Mouse (Mus musculus) gastrocnemius, postnatal 25 days (tissue): ENCODE data around the gene Scyl1. TPM values are rescaled to one million over a fixed set of nuclear protein-coding genes. Genes with fewer than 3 reads are reported as not detected.

Source experiments
- DNase-seq: peaks from one replicate; pipeline ENCODE4 v3.0.0; 2022
- total RNA-seq, 2 experiments: library from RNA; stranded (reverse); gene quantifications; 1 replicate in 1 of 2; 2 replicates in 1 of 2; pipeline ENCODE4 v1.2.3; 2021

Gene Scyl1
- total RNA-seq, 2 experiments from 2014 or later: 62.2 to 62.8 TPM

GRCm38 (mm10) chr19:5787920-5788319 lies 16.7 kb upstream of the Scyl1 start:
- no peak for DNase-seq

- peak; percentile 88 for DNase-seq
These were observed 16.0 kb upstream of the Scyl1 start for GRCm38 (mm10) chr19:5787128-5787635.

- peak; percentile 84 for DNase-seq
These were observed 15.4 kb upstream of the Scyl1 start for GRCm38 (mm10) chr19:5786441-5787114.

- DNase-seq: no peak
These were observed 13.8 kb upstream of the Scyl1 start for GRCm38 (mm10) chr19:5784958-5785577.

- no peak for DNase-seq
These were observed 10.9 kb upstream of the Scyl1 start for GRCm38 (mm10) chr19:5782121-5782520.

- no peak for DNase-seq
These were observed 10.3 kb upstream of the Scyl1 start for GRCm38 (mm10) chr19:5781532-5781931.

- no peak for DNase-seq
These were observed 9.0 kb upstream of the Scyl1 start for GRCm38 (mm10) chr19:5780203-5780602.

GRCm38 (mm10) chr19:5778312-5778711 lies 7.1 kb upstream of the Scyl1 start:
- DNase-seq: no peak

GRCm38 (mm10) chr19:5777387-5778032 lies 6.3 kb upstream of the Scyl1 start:
- DNase-seq: no peak

- no peak for DNase-seq
These were observed 908 bp downstream of the Scyl1 start for GRCm38 (mm10) chr19:5770311-5770710.

- no peak for DNase-seq
These were observed 3.9 kb downstream of the Scyl1 start for GRCm38 (mm10) chr19:5767271-5767670.

GRCm38 (mm10) chr19:5763163-5763562 lies 8.1 kb downstream of the Scyl1 start:
- DNase-seq: no peak

- DNase-seq: no peak
These were observed 12.3 kb downstream of the Scyl1 start for GRCm38 (mm10) chr19:5758878-5759403.

GRCm38 (mm10) chr19:5756991-5757636 lies 14.1 kb downstream of the Scyl1 start:
- DNase-seq: no peak

GRCm38 (mm10) chr19:5756321-5756985 lies 14.8 kb downstream of the Scyl1 start:
- DNase-seq: no peak

- no peak for DNase-seq
These were observed 19.5 kb downstream of the Scyl1 start for GRCm38 (mm10) chr19:5751742-5752141.

GRCm38 (mm10) chr19:5750951-5751350 lies 20.3 kb downstream of the Scyl1 start:
- no peak for DNase-seq

GRCm38 (mm10) chr19:5749476-5749875 lies 21.7 kb downstream of the Scyl1 start:
- no peak for DNase-seq

- no peak for DNase-seq
These were observed 24.3 kb downstream of the Scyl1 start for GRCm38 (mm10) chr19:5746907-5747363.

GRCm38 (mm10) chr19:5745756-5746710 lies 25.2 kb downstream of the Scyl1 start:
- DNase-seq: no peak

- DNase-seq: no peak
These were observed 27.6 kb downstream of the Scyl1 start for GRCm38 (mm10) chr19:5743576-5743975.
